Comparison of ENCODE assay signal across 20 mouse cellular contexts in genomic region chr14:25867834-25868233, GRCm38 (mm10). TPM values are rescaled to one million over a fixed set of nuclear protein-coding genes. Genes with fewer than 3 reads are reported as not detected.
DNase-seq lines count a peak whose midpoint lies in the region; ATAC-seq lines count a peak whose summit lies in the region.
"Had no signal": no experiment of that assay in that cellular context is flagged by ENCODE, and none has a peak within 500 bp of the region (broad histone marks: within the 10 kb centered on the region; RNA-seq: fewer than 3 reads in every experiment).

No protein-coding gene starts in this region.

- no peaks in the 10 kb centered on the region for H3K27me3 ChIP-seq in liver, embryonic 12.5 days (replicated peaks)
- H3K27me3 ChIP-seq in liver, embryonic 16.5 days (ENCODE audit: control insufficient read depth, insufficient read depth, low read depth, low read length), result no peaks in the 10 kb centered on the region
- H3K27me3 ChIP-seq in heart, embryonic 12.5 days (replicated peaks), result no peaks in the 10 kb centered on the region

- peak; percentile 63 for DNase-seq in adrenal gland, postnatal 10 days
- no peak for DNase-seq in adrenal gland, adult 18-20 months (ENCODE audit: low spot score in 2 of 2)
- DNase-seq in liver, result peak; percentile 26
- no peak for DNase-seq in B cell, adult 2 months
- DNase-seq in heart, postnatal 36 days, result no peak
- DNase-seq: adrenal gland, adult 2 months; cerebellum, adult 18-20 months; lung, adult 2 months; midbrain, embryonic 14.5 days; thymus, postnatal 25 days had no signal

- H3K36me3 ChIP-seq in liver, embryonic 12.5 days, result 0 out of 2 replicates have a peak, but pooled peaks cover 2% of the 10 kb centered on the region
- no peaks in the 10 kb centered on the region for H3K36me3 ChIP-seq in liver, embryonic 16.5 days (ENCODE audit: control insufficient read depth, insufficient read depth)
- H3K36me3 ChIP-seq in heart, embryonic 12.5 days, result no peaks in the 10 kb centered on the region
- H3K36me3 ChIP-seq: limb, embryonic 10.5 days had no signal

- no peak overlapping the region for H3K9ac ChIP-seq in liver, embryonic 12.5 days
- H3K9ac ChIP-seq in liver, embryonic 16.5 days (ENCODE audit: low read depth, low read length), result no peak overlapping the region
- no peak overlapping the region for H3K9ac ChIP-seq in heart, embryonic 12.5 days

- no peaks in the 10 kb centered on the region for H3K9me3 ChIP-seq in liver, embryonic 12.5 days (replicated peaks)
- no peaks in the 10 kb centered on the region for H3K9me3 ChIP-seq in liver, embryonic 16.5 days (replicated peaks; ENCODE audit: control insufficient read depth, low read length)
- H3K9me3 ChIP-seq in heart, embryonic 12.5 days (replicated peaks), result no peaks in the 10 kb centered on the region
- H3K9me3 ChIP-seq: limb, embryonic 10.5 days had no signal

- intact Hi-C loops in heart, postnatal 36 days (cut with DNase I), result no loop called here

- no peak overlapping the region for H3K4me3 ChIP-seq in liver, embryonic 12.5 days
- H3K4me3 ChIP-seq in liver, embryonic 16.5 days (ENCODE audit: low read depth, low read length), result no peak overlapping the region
- no peak overlapping the region for H3K4me3 ChIP-seq in heart, embryonic 12.5 days
- H3K4me3 ChIP-seq: erythroblast, embryonic 14.5 days; limb, embryonic 10.5 days had no signal

- H3K4me1 ChIP-seq in liver, embryonic 12.5 days, result peaks cover 28% of the 10 kb centered on the region
- peaks cover 5% of the 10 kb centered on the region for H3K4me1 ChIP-seq in liver, embryonic 16.5 days (ENCODE audit: control insufficient read depth, low read depth, low read length)
- peaks cover 37% of the 10 kb centered on the region for H3K4me1 ChIP-seq in heart, embryonic 12.5 days (replicated peaks)

- no peak overlapping the region for H3K4me2 ChIP-seq in liver, embryonic 12.5 days
- H3K4me2 ChIP-seq in liver, embryonic 16.5 days (ENCODE audit: low read depth, low read length), result no peak overlapping the region
- H3K4me2 ChIP-seq in heart, embryonic 12.5 days, result no peak overlapping the region
- H3K4me2 ChIP-seq: heart, embryonic 11.5 days had no signal

- no peak for ATAC-seq in liver, embryonic 12.5 days
- ATAC-seq in liver, embryonic 16.5 days (ENCODE audit: low read depth), result peak; percentile 80
- ATAC-seq in heart, embryonic 12.5 days (ENCODE audit: insufficient number of reproducible peaks, low FRiP score), result no peak
- ATAC-seq: forebrain, embryonic 14.5 days; hindbrain, embryonic 16.5 days had no signal

- no peak overlapping the region for H3K27ac ChIP-seq in liver, embryonic 12.5 days
- no peak overlapping the region for H3K27ac ChIP-seq in liver, embryonic 16.5 days (ENCODE audit: low read length)
- no peak overlapping the region for H3K27ac ChIP-seq in heart, embryonic 12.5 days (ENCODE audit: poor library complexity, severe bottlenecking)
- H3K27ac ChIP-seq: limb, embryonic 10.5 days had no signal

- 63% methylated on average over 6 of the region's 6 CpGs for WGBS in liver, embryonic 12.5 days (ENCODE audit: insufficient replicate concordance)
- WGBS in liver, embryonic 16.5 days (ENCODE audit: insufficient replicate concordance), result 52% methylated on average over 6 of the region's 6 CpGs
- 81% methylated on average over 6 of the region's 6 CpGs for WGBS in heart, embryonic 12.5 days

RNA-seq across cellular contexts. Expression of gene Anxa11, which starts 25.9 kb away (rescaled TPM):
- total RNA-seq in adrenal gland, postnatal 10 days (2021), result 10 to 100 TPM; 48.8 to 56.2 TPM
- 10 to 100 TPM; 57.3 to 95.1 TPM for total RNA-seq in adrenal gland, adult 18-20 months (2021)
- polyA plus RNA-seq in liver, embryonic 12.5 days (2016; fragmentation: Nextera tagmentation; extraction: Ambion mirVana), result 10.1 and 10.5 TPM in 2 replicates
- polyA plus RNA-seq in liver, embryonic 16.5 days (2015; fragmentation: Nextera tagmentation; extraction: Ambion mirVana), result 11.4 and 13.3 TPM in 2 replicates
- total RNA-seq in heart, postnatal 36 days (2021), result 10 to 100 TPM; 81.8 to 87.0 TPM
- 23.5 and 24.1 TPM in 2 replicates for polyA plus RNA-seq in heart, embryonic 12.5 days (2016; fragmentation: Nextera tagmentation; extraction: Ambion mirVana)

RNA-seq across cellular contexts. Expression of gene Plac9a, which starts 35.1 kb away (rescaled TPM):
- total RNA-seq in adrenal gland, postnatal 10 days (2021), result 1 to 10 TPM; 2.6 to 5.2 TPM
- total RNA-seq in adrenal gland, adult 18-20 months (2021), result 1 to 10 TPM in 1 of 2 experiments, not detected in 1; 3.5 TPM
- 0.84 TPM in 1 of 2 replicates, not detected in the other for polyA plus RNA-seq in liver, embryonic 12.5 days (2016; fragmentation: Nextera tagmentation; extraction: Ambion mirVana)
- not detected in 2 replicates for polyA plus RNA-seq in liver, embryonic 16.5 days (2015; fragmentation: Nextera tagmentation; extraction: Ambion mirVana)
- 1 to 10 TPM; 2.0 to 2.4 TPM for total RNA-seq in heart, postnatal 36 days (2021)
- polyA plus RNA-seq in heart, embryonic 12.5 days (2016; fragmentation: Nextera tagmentation; extraction: Ambion mirVana), result not detected in 2 replicates
- total RNA-seq: left cerebral cortex, adult 18-20 months had no signal
- polyA plus RNA-seq: embryonic facial prominence, embryonic 11.5 days; erythroblast, embryonic 14.5 days; forebrain, embryonic 14.5 days; heart, embryonic 11.5 days; hindbrain, embryonic 16.5 days; limb, embryonic 10.5 days; midbrain, embryonic 14.5 days had no signal

RNA-seq across cellular contexts. Expression of gene Tmem254a, which starts 59.6 kb away (rescaled TPM):
- 1 to 10 TPM; 4.0 to 5.6 TPM for total RNA-seq in adrenal gland, postnatal 10 days (2021)
- total RNA-seq in adrenal gland, adult 18-20 months (2021), result 1 to 10 TPM; 2.3 to 3.1 TPM
- polyA plus RNA-seq in liver, embryonic 12.5 days (2016; fragmentation: Nextera tagmentation; extraction: Ambion mirVana), result 0.92 and 1.4 TPM in 2 replicates
- polyA plus RNA-seq in liver, embryonic 16.5 days (2015; fragmentation: Nextera tagmentation; extraction: Ambion mirVana), result 1.5 and 1.8 TPM in 2 replicates
- 1 to 10 TPM in 1 of 2 experiments, under 1 TPM in 1; 0.75 to 1.2 TPM for total RNA-seq in heart, postnatal 36 days (2021)
- 0.81 and 2.2 TPM in 2 replicates for polyA plus RNA-seq in heart, embryonic 12.5 days (2016; fragmentation: Nextera tagmentation; extraction: Ambion mirVana)

Comparison
In these comparisons a context has a peak if more than half of its experiments do, and no peak if none do; other contexts are left out.
1. DNase-seq: peak in adrenal gland, postnatal 10 days (single experiment) and liver (single experiment); none in adrenal gland, adult 18-20 months (0 of 2), B cell, adult 2 months (0 of 2) and heart, postnatal 36 days (0 of 2).